In the genomic region with DNA sequence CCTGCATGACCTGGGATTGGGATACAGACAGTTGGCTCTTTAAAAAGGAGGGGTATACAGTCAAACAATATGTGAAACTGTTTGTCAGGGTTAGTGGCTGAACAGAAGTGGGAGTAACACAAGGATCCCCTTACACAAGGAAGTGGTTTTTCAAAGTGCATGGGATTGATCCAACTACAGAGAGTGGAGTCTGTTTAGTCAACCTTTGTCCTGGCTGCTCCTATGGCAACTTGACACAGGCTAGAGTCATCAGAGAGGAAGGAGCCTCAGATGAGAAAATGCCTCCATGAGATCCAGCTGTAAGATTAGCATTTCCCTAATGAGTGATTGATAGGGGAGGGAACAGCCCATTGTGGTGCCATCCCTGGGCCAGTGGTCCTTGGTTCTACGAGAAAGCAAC, we compare ENCODE assay signal across 30 mouse cellular contexts. TPM values are rescaled to one million over a fixed set of nuclear protein-coding genes. Genes with fewer than 3 reads are reported as not detected.
DNase-seq lines count a peak whose midpoint lies in the region; ATAC-seq and TF ChIP-seq lines count a peak whose summit lies in the region.
"Had no signal": no experiment of that assay in that cellular context is flagged by ENCODE, and none has a peak within 500 bp of the region (broad histone marks: within the 10 kb centered on the region; RNA-seq: fewer than 3 reads in every experiment).

No protein-coding gene starts in this region.

- no peak for ATAC-seq in kidney, postnatal 0 days (replicated peaks; ENCODE audit: low FRiP score, low read depth)
- ATAC-seq in intestine, embryonic 14.5 days (replicated peaks; ENCODE audit: low FRiP score, low TSS enrichment, low read depth): peak; percentile 47; the same call in 1 of the 2 replicates
- ATAC-seq in stomach, embryonic 15.5 days (ENCODE audit: insufficient read depth, low FRiP score, low read depth): peak; percentile 50
- ATAC-seq: hindbrain, embryonic 16.5 days; Patski had no signal

- no peaks in the 10 kb centered on the region for H3K36me3 ChIP-seq in kidney, postnatal 0 days (ENCODE audit: insufficient read depth, low read length)
- no peaks in the 10 kb centered on the region for H3K36me3 ChIP-seq in kidney, adult 2 months (ENCODE audit: control insufficient read depth, insufficient read depth, low read length)
- H3K36me3 ChIP-seq in intestine, embryonic 14.5 days (ENCODE audit: control insufficient read depth, insufficient read depth, low read length): no peaks in the 10 kb centered on the region
- no peaks in the 10 kb centered on the region for H3K36me3 ChIP-seq in stomach, embryonic 15.5 days
- H3K36me3 ChIP-seq: embryonic facial prominence, embryonic 13.5 days; forebrain, embryonic 12.5 days; G1E; heart, embryonic 12.5 days; hindbrain, embryonic 10.5 days; limb, embryonic 13.5 days; liver, embryonic 13.5 days had no signal

- H3K4me1 ChIP-seq in kidney, postnatal 0 days (replicated peaks; ENCODE audit: insufficient read depth, low read length): no peaks in the 10 kb centered on the region
- H3K4me1 ChIP-seq in kidney, adult 2 months (ENCODE audit: control insufficient read depth, insufficient read depth, low read length): no peaks in the 10 kb centered on the region
- H3K4me1 ChIP-seq in intestine, embryonic 14.5 days (replicated peaks; ENCODE audit: control insufficient read depth, insufficient read depth, low read length): no peaks in the 10 kb centered on the region
- H3K4me1 ChIP-seq in stomach, embryonic 15.5 days: no peaks in the 10 kb centered on the region
- H3K4me1 ChIP-seq: embryonic facial prominence, embryonic 13.5 days; forebrain, embryonic 12.5 days; heart, embryonic 12.5 days; limb, embryonic 13.5 days had no signal

- DNase-seq in kidney, postnatal 0 days (ENCODE audit: low spot score): peak; percentile 60
- no peak for DNase-seq in kidney, adult 2 months
- DNase-seq in 3T3-L1 (ENCODE audit: low read depth, low spot score): peak; percentile 63
- DNase-seq in intestine, embryonic 14.5 days (ENCODE audit: low spot score): no peak
- no peak for DNase-seq in frontal cortex, adult 2 months (ENCODE audit: extremely low spot score in 1 of 2, low spot score in 1 of 2)
- no peak for DNase-seq in cerebellum, adult 11-12 months
- DNase-seq: adrenal gland, adult 8-10 months; B cell, adult 2 months; cerebellum, adult 2 months; cerebellum, postnatal 25 days; gastrocnemius, postnatal 10 days; heart, postnatal 10 days; kidney, adult 18-20 months; kidney, postnatal 36 days; liver, embryonic 13.5 days; lung, embryonic 14.5 days; midbrain, embryonic 14.5 days; right cerebral cortex, postnatal 14 days; spleen, adult 18-20 months; thymus, postnatal 4 days had no signal

- TF ChIP-seq POLR2A in kidney, adult 2 months (IDR thresholded peaks at IDR 0.05; ENCODE audit: low read depth, low read length): no peak

- H3K4me2 ChIP-seq in kidney, postnatal 0 days (ENCODE audit: low read length): no peak overlapping the region
- H3K4me2 ChIP-seq in intestine, embryonic 14.5 days (ENCODE audit: low read length): no peak overlapping the region
- no peak overlapping the region for H3K4me2 ChIP-seq in stomach, embryonic 15.5 days
- H3K4me2 ChIP-seq: embryonic facial prominence, embryonic 13.5 days; forebrain, embryonic 12.5 days; heart, embryonic 12.5 days; limb, embryonic 13.5 days; liver, embryonic 13.5 days; lung, embryonic 14.5 days had no signal

- H3K4me3 ChIP-seq in kidney, postnatal 0 days (replicated peaks; ENCODE audit: low read depth, low read length): no peak overlapping the region
- no peak overlapping the region for H3K4me3 ChIP-seq in kidney, adult 2 months (ENCODE audit: insufficient read depth, low read depth, low read length)
- no peak overlapping the region for H3K4me3 ChIP-seq in intestine, embryonic 14.5 days (ENCODE audit: low read depth, low read length)
- no peak overlapping the region for H3K4me3 ChIP-seq in stomach, embryonic 15.5 days (replicated peaks)
- H3K4me3 ChIP-seq: embryonic facial prominence, embryonic 13.5 days; erythroblast, embryonic 14.5 days; forebrain, embryonic 12.5 days; heart, embryonic 12.5 days; hindbrain, embryonic 10.5 days; limb, embryonic 13.5 days; liver, embryonic 13.5 days had no signal

- H3K9ac ChIP-seq in kidney, postnatal 0 days (ENCODE audit: low read depth, low read length): no peak overlapping the region
- H3K9ac ChIP-seq in intestine, embryonic 14.5 days (ENCODE audit: low read length): no peak overlapping the region
- no peak overlapping the region for H3K9ac ChIP-seq in stomach, embryonic 15.5 days
- H3K9ac ChIP-seq: embryonic facial prominence, embryonic 13.5 days; forebrain, embryonic 12.5 days; heart, embryonic 12.5 days; limb, embryonic 13.5 days; liver, embryonic 13.5 days; lung, embryonic 14.5 days had no signal

- H3K27me3 ChIP-seq in kidney, postnatal 0 days (ENCODE audit: insufficient read depth, low read length): no peaks in the 10 kb centered on the region
- no peaks in the 10 kb centered on the region for H3K27me3 ChIP-seq in kidney, adult 2 months (replicated peaks; ENCODE audit: control insufficient read depth, insufficient read depth, low read length)
- H3K27me3 ChIP-seq in intestine, embryonic 14.5 days (replicated peaks; ENCODE audit: control insufficient read depth, insufficient read depth, low read length): no peaks in the 10 kb centered on the region
- no peaks in the 10 kb centered on the region for H3K27me3 ChIP-seq in stomach, embryonic 15.5 days (replicated peaks)
- H3K27me3 ChIP-seq: embryonic facial prominence, embryonic 13.5 days; forebrain, embryonic 12.5 days; Patski had no signal

- no peak for TF ChIP-seq CTCF in kidney, postnatal 0 days (IDR thresholded peaks at IDR 0.05; ENCODE audit: low read depth)
- no peak for TF ChIP-seq CTCF in kidney, adult 2 months (conservative IDR thresholded peaks at IDR 0.05; ENCODE audit: insufficient read depth, insufficient read length, low read depth, low read length)

- WGBS in kidney, postnatal 0 days: 54% methylated on average over 1 of the region's 1 CpGs
- WGBS in kidney, adult 2 months: 68% methylated on average over 1 of the region's 1 CpGs
- 57% methylated on average over 1 of the region's 1 CpGs for WGBS in intestine, embryonic 14.5 days
- 64% methylated on average over 1 of the region's 1 CpGs for WGBS in stomach, embryonic 15.5 days

- no peaks in the 10 kb centered on the region for H3K9me3 ChIP-seq in kidney, postnatal 0 days (replicated peaks; ENCODE audit: low read length)
- H3K9me3 ChIP-seq in intestine, embryonic 14.5 days (ENCODE audit: control insufficient read depth, low read length): no peaks in the 10 kb centered on the region
- H3K9me3 ChIP-seq in stomach, embryonic 15.5 days: no peaks in the 10 kb centered on the region
- H3K9me3 ChIP-seq: embryonic facial prominence, embryonic 13.5 days; forebrain, embryonic 12.5 days; G1E; heart, embryonic 12.5 days; hindbrain, embryonic 10.5 days; limb, embryonic 13.5 days; liver, embryonic 13.5 days had no signal

- H3K27ac ChIP-seq in kidney, postnatal 0 days: no peak overlapping the region
- no peak overlapping the region for H3K27ac ChIP-seq in kidney, adult 2 months (ENCODE audit: insufficient read depth, low read depth, low read length)
- no peak overlapping the region for H3K27ac ChIP-seq in intestine, embryonic 14.5 days (ENCODE audit: low read depth)
- no peak overlapping the region; the same call in 1 of the 2 replicates for H3K27ac ChIP-seq in stomach, embryonic 15.5 days
- H3K27ac ChIP-seq: embryonic facial prominence, embryonic 13.5 days; forebrain, embryonic 12.5 days; hindbrain, embryonic 10.5 days; limb, embryonic 13.5 days; liver, embryonic 13.5 days had no signal

RNA-seq across cellular contexts. Expression of gene Hmga1b, which starts 5.6 kb away (rescaled TPM):
- polyA plus RNA-seq in kidney, postnatal 0 days (2015; fragmentation: Nextera tagmentation; extraction: Ambion mirVana): 2.6 and 4.5 TPM in 2 replicates
- 0.53 and 0.55 TPM in 2 replicates for polyA plus RNA-seq in kidney, adult 2 months (2012; rRNA removed)
- polyA plus RNA-seq in intestine, embryonic 14.5 days (2014; fragmentation: Nextera tagmentation; extraction: Ambion mirVana): 7.8 and 9.4 TPM in 2 replicates
- 4.3 and 9.3 TPM in 2 replicates for polyA plus RNA-seq in stomach, embryonic 15.5 days (2015; fragmentation: Nextera tagmentation; extraction: Ambion mirVana)
- polyA plus RNA-seq in frontal cortex, adult 2 months (2012; rRNA removed): 1.3 and 2.2 TPM in 2 replicates

RNA-seq across cellular contexts. Expression of gene Rfng, which starts 15.8 kb away (rescaled TPM):
- polyA plus RNA-seq in kidney, postnatal 0 days (2015; fragmentation: Nextera tagmentation; extraction: Ambion mirVana): 32.4 and 32.6 TPM in 2 replicates
- 69.0 and 80.5 TPM in 2 replicates for polyA plus RNA-seq in kidney, adult 2 months (2012; rRNA removed)
- 23.8 and 28.3 TPM in 2 replicates for polyA plus RNA-seq in intestine, embryonic 14.5 days (2014; fragmentation: Nextera tagmentation; extraction: Ambion mirVana)
- polyA plus RNA-seq in stomach, embryonic 15.5 days (2015; fragmentation: Nextera tagmentation; extraction: Ambion mirVana): 35.8 and 40.9 TPM in 2 replicates
- polyA plus RNA-seq in frontal cortex, adult 2 months (2012; rRNA removed): 88.6 and 97.4 TPM in 2 replicates

RNA-seq across cellular contexts. Expression of gene Gps1, which starts 15.9 kb away (rescaled TPM):
- 158 and 170 TPM in 2 replicates for polyA plus RNA-seq in kidney, postnatal 0 days (2015; fragmentation: Nextera tagmentation; extraction: Ambion mirVana)
- 173 and 175 TPM in 2 replicates for polyA plus RNA-seq in kidney, adult 2 months (2012; rRNA removed)
- 221 and 245 TPM in 2 replicates for polyA plus RNA-seq in intestine, embryonic 14.5 days (2014; fragmentation: Nextera tagmentation; extraction: Ambion mirVana)
- 157 and 172 TPM in 2 replicates for polyA plus RNA-seq in stomach, embryonic 15.5 days (2015; fragmentation: Nextera tagmentation; extraction: Ambion mirVana)
- 222 and 229 TPM in 2 replicates for polyA plus RNA-seq in frontal cortex, adult 2 months (2012; rRNA removed)

RNA-seq across cellular contexts. Expression of gene Dus1l, which starts 28.0 kb away (rescaled TPM):
- 66.0 and 73.0 TPM in 2 replicates for polyA plus RNA-seq in kidney, postnatal 0 days (2015; fragmentation: Nextera tagmentation; extraction: Ambion mirVana)
- 42.3 and 42.6 TPM in 2 replicates for polyA plus RNA-seq in kidney, adult 2 months (2012; rRNA removed)
- polyA plus RNA-seq in intestine, embryonic 14.5 days (2014; fragmentation: Nextera tagmentation; extraction: Ambion mirVana): 83.0 and 89.8 TPM in 2 replicates
- polyA plus RNA-seq in stomach, embryonic 15.5 days (2015; fragmentation: Nextera tagmentation; extraction: Ambion mirVana): 69.2 and 79.0 TPM in 2 replicates
- 45.1 and 45.7 TPM in 2 replicates for polyA plus RNA-seq in frontal cortex, adult 2 months (2012; rRNA removed)

RNA-seq across cellular contexts. Expression of gene Cbr2, which starts 36.3 kb away (rescaled TPM):
- polyA plus RNA-seq in kidney, postnatal 0 days (2015; fragmentation: Nextera tagmentation; extraction: Ambion mirVana): 1.8 and 3.6 TPM in 2 replicates
- polyA plus RNA-seq in kidney, adult 2 months (2012; rRNA removed): 31.3 and 45.3 TPM in 2 replicates
- 0.70 TPM in 1 of 2 replicates, not detected in the other for polyA plus RNA-seq in intestine, embryonic 14.5 days (2014; fragmentation: Nextera tagmentation; extraction: Ambion mirVana)
- 54.5 and 82.4 TPM in 2 replicates for polyA plus RNA-seq in stomach, embryonic 15.5 days (2015; fragmentation: Nextera tagmentation; extraction: Ambion mirVana)
- 5.0 and 17.1 TPM in 2 replicates for polyA plus RNA-seq in frontal cortex, adult 2 months (2012; rRNA removed)
- polyA plus RNA-seq: erythroblast, embryonic 14.5 days; G1E had no signal

Comparison
In these comparisons a context has a peak if more than half of its experiments do, and no peak if none do; other contexts are left out.
1. DNase-seq: peak in kidney, postnatal 0 days (single experiment) and 3T3-L1 (single experiment); none in kidney, adult 2 months (single experiment), intestine, embryonic 14.5 days (single experiment), frontal cortex, adult 2 months (0 of 2) and cerebellum, adult 11-12 months (single experiment).